Mouse (Mus musculus) brain, embryonic 14.5 days (tissue): ENCODE results near the gene Zcchc24.

Experiments
- CTCF ChIP-seq: fragments of 200-500 bp; IDR thresholded peaks from 2 replicates; pipeline ENCODE4 v1.5.1; 2012; ENCODE audit warnings: inconsistent platforms, mild to moderate bottlenecking, moderate library complexity, borderline replicate concordance; ENCODE audit not compliant: insufficient read depth, insufficient read length; ENCODE audit errors: extremely low read depth
- POLR2A ChIP-seq: fragments of 200-500 bp; IDR thresholded peaks from 2 replicates; pipeline ENCODE4 v1.6.1; 2012; ENCODE audit warnings: mild to moderate bottlenecking, inconsistent platforms, borderline replicate concordance; ENCODE audit not compliant: poor library complexity, insufficient read depth, insufficient read length, severe bottlenecking; ENCODE audit errors: extremely low read depth

GRCm38 (mm10) chr14:25713443-25713842, 55.4 kb downstream of the Zcchc24 start:
- TF ChIP-seq CTCF (peak; percentile 71), POLR2A (no peak)
